Mouse (Mus musculus): ENCODE results near the gene Tnfaip3.

GRCm38 (mm10) chr10:19064651-19065601, 49.5 kb upstream of the Tnfaip3 start:
- TF ChIP-seq GATA1 (IDR thresholded peaks at IDR 0.05; ENCODE audit: borderline replicate concordance, low read length): no peak
- no peak for TF ChIP-seq FLI1 (IDR thresholded peaks at IDR 0.05; ENCODE audit: low read length)
